Mouse (Mus musculus): ENCODE results near the gene Gatad2b.

DNA sequence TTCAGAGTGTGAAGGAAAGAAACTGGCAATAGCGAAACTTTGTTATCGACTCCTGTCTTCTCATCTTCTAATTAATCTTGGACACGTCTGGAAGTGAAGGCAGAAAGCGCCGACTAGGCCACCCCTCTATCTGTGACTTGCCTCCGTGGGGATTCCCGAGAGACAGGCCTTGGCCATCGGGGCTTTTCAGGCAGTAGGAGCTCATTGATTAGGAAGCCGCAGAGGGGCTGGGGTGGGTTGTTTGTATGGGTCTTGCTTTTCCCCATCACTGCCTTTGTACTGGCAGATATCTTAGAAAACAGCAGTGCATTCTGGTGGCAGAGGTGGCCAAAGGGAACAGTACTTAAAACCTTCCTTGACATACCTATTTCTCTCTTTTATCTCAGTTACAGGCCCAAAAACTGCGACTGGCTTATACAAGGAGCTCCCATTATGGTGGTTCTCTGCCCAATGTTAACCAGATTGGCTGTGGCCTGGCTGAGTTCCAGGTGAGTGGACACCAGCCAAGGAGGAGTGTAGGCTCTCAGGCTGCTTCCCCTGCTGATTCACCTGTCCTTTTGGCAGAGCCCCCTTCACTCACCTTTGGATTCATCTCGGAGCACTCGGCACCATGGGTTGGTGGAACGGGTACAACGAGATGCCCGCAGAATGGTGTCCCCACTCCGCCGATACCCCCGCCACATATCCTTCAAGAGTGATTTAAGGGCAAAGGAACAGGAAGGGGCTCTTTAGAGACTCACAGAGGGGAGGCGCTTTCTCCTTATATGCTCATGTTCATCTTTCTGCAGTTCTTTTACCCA, 36.0 kb upstream of the Gatad2b start:
- no peak for TF ChIP-seq GATA1 (IDR thresholded peaks at IDR 0.05; ENCODE audit: low read length)
- no peak for TF ChIP-seq TAL1 (IDR thresholded peaks at IDR 0.05; ENCODE audit: low read length)

Data from erythroblast, embryonic 14.5 days (primary cell).